Comparison of ENCODE assay signal across 13 mouse cellular contexts in the genomic region with DNA sequence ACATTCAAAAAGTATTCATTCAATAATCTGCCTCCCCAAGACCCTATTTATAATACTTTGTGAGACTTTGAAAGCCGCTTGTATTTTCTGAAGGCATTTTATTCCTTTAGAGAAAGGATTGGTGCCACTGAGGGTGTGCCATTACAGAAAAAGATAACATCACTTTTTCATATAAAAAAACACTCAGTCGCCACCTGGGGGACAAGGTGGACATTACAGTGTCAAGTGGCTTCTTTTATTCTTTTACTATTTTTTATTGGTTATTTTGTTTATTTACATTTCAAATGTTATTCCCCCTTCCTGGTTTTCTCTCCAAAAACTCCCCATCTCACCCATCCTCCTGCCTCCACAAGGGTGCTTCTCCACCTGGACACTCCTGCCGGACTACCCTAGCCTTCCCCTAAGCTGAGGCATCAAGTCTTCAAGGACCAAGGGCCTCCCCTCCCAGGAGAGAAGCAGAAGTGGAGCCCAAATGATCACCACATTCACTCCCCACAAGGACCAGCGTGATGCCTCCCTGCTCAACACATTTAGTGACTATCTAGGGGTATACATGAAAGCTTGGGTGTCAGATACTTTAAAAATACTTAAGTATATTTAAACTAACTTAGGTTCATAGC.
DNase-seq lines count a peak whose midpoint lies in the region; ATAC-seq and TF ChIP-seq lines count a peak whose summit lies in the region.
"Had no signal": no experiment of that assay in that cellular context is flagged by ENCODE, and none has a peak within 500 bp of the region (broad histone marks: within the 10 kb centered on the region; RNA-seq: fewer than 3 reads in every experiment).

No protein-coding gene starts in this region.

- H3K36me3 ChIP-seq in forebrain, embryonic 11.5 days (ENCODE audit: control insufficient read depth, insufficient read depth, low read length), result no peaks in the 10 kb centered on the region
- H3K36me3 ChIP-seq in forebrain, embryonic 15.5 days, result no peaks in the 10 kb centered on the region
- H3K36me3 ChIP-seq: heart, embryonic 15.5 days; limb, embryonic 12.5 days had no signal

- ATAC-seq in forebrain, embryonic 11.5 days (replicated peaks; ENCODE audit: low FRiP score), result peak; percentile 20; the same call in 1 of the 2 replicates
- ATAC-seq in forebrain, embryonic 15.5 days (replicated peaks), result no peak
- ATAC-seq: CD4-positive, CD25-positive, alpha-beta regulatory T cell, adult 4 months had no signal

- no peak for TF ChIP-seq POLR2A in cortical plate, adult 2 months (IDR thresholded peaks at IDR 0.05; ENCODE audit: extremely low read depth, insufficient read depth, low read length)

- H3K4me1 ChIP-seq in forebrain, embryonic 11.5 days (replicated peaks; ENCODE audit: control insufficient read depth, insufficient read depth, low read length), result no peaks in the 10 kb centered on the region
- peaks cover 4% of the 10 kb centered on the region; the same call in 1 of the 2 replicates for H3K4me1 ChIP-seq in forebrain, embryonic 15.5 days
- H3K4me1 ChIP-seq in cortical plate, adult 2 months (ENCODE audit: control insufficient read depth, insufficient read depth, low read length), result peaks cover 3% of the 10 kb centered on the region; the same call in 1 of the 2 replicates
- H3K4me1 ChIP-seq: heart, embryonic 15.5 days; limb, embryonic 12.5 days had no signal

- H3K9ac ChIP-seq in forebrain, embryonic 11.5 days (ENCODE audit: low read length), result no peak overlapping the region
- H3K9ac ChIP-seq in forebrain, embryonic 15.5 days (replicated peaks), result no peak overlapping the region
- H3K9ac ChIP-seq: heart, embryonic 15.5 days; limb, embryonic 12.5 days had no signal

- H3K4me2 ChIP-seq in forebrain, embryonic 11.5 days (ENCODE audit: low read depth, low read length, severe bottlenecking), result no peak overlapping the region
- H3K4me2 ChIP-seq in forebrain, embryonic 15.5 days (replicated peaks), result no peak overlapping the region
- H3K4me2 ChIP-seq: heart, embryonic 15.5 days; limb, embryonic 12.5 days had no signal

- TF ChIP-seq CTCF in cortical plate, adult 2 months (IDR thresholded peaks at IDR 0.05; ENCODE audit: extremely low read depth, insufficient read depth, low read length), result peak; percentile 11; the same call in 1 of the 2 replicates

- no peaks in the 10 kb centered on the region for H3K27me3 ChIP-seq in forebrain, embryonic 11.5 days (ENCODE audit: control insufficient read depth, insufficient read depth, low read length)
- no peaks in the 10 kb centered on the region for H3K27me3 ChIP-seq in forebrain, embryonic 15.5 days
- H3K27me3 ChIP-seq: heart, embryonic 15.5 days; limb, embryonic 12.5 days had no signal

- H3K4me3 ChIP-seq in forebrain, embryonic 11.5 days (ENCODE audit: low read depth, low read length), result no peak overlapping the region
- H3K4me3 ChIP-seq in forebrain, embryonic 15.5 days, result no peak overlapping the region
- no peak overlapping the region for H3K4me3 ChIP-seq in cortical plate, adult 2 months (ENCODE audit: insufficient read depth, low read length)
- H3K4me3 ChIP-seq: heart, embryonic 15.5 days; limb, embryonic 12.5 days had no signal

- no peak overlapping the region for H3K27ac ChIP-seq in forebrain, embryonic 11.5 days (ENCODE audit: low read depth, low read length)
- no peak overlapping the region for H3K27ac ChIP-seq in forebrain, embryonic 15.5 days (replicated peaks)
- no peak overlapping the region for H3K27ac ChIP-seq in cortical plate, adult 2 months (ENCODE audit: insufficient read depth, low read length)
- H3K27ac ChIP-seq: heart, embryonic 15.5 days; limb, embryonic 12.5 days had no signal

- no peaks in the 10 kb centered on the region for H3K9me3 ChIP-seq in forebrain, embryonic 11.5 days (ENCODE audit: control insufficient read depth, low read length)
- H3K9me3 ChIP-seq in forebrain, embryonic 15.5 days, result no peaks in the 10 kb centered on the region
- H3K9me3 ChIP-seq: heart, embryonic 15.5 days; limb, embryonic 12.5 days had no signal

- DNase-seq in forebrain, embryonic 11.5 days (ENCODE audit: low spot score), result no peak
- DNase-seq in layer of hippocampus, postnatal 10 days (ENCODE audit: low spot score in 2 of 2), result peak; percentile 17 to 31
- DNase-seq in layer of hippocampus, adult 9-10 months (ENCODE audit: low spot score), result no peak
- peak; percentile 58 for DNase-seq in A20 (ENCODE audit: low read depth, low spot score)
- no peak for DNase-seq in frontal cortex, postnatal 14 days (ENCODE audit: low spot score in 2 of 2)
- no peak for DNase-seq in kidney, adult 18-20 months
- DNase-seq: adrenal gland, adult 2 months; cerebellum, adult 9-11 months had no signal

- 48% methylated on average over 4 of the region's 4 CpGs for WGBS in forebrain, embryonic 11.5 days
- WGBS in forebrain, embryonic 15.5 days, result 51% methylated on average over 4 of the region's 4 CpGs

Comparison
In these comparisons a context has a peak if more than half of its experiments do, and no peak if none do; other contexts are left out.
1. DNase-seq: peak in layer of hippocampus, postnatal 10 days (2 of 2) and A20 (single experiment); none in forebrain, embryonic 11.5 days (single experiment), layer of hippocampus, adult 9-10 months (single experiment), frontal cortex, postnatal 14 days (0 of 2) and kidney, adult 18-20 months (single experiment).